In the genomic region with DNA sequence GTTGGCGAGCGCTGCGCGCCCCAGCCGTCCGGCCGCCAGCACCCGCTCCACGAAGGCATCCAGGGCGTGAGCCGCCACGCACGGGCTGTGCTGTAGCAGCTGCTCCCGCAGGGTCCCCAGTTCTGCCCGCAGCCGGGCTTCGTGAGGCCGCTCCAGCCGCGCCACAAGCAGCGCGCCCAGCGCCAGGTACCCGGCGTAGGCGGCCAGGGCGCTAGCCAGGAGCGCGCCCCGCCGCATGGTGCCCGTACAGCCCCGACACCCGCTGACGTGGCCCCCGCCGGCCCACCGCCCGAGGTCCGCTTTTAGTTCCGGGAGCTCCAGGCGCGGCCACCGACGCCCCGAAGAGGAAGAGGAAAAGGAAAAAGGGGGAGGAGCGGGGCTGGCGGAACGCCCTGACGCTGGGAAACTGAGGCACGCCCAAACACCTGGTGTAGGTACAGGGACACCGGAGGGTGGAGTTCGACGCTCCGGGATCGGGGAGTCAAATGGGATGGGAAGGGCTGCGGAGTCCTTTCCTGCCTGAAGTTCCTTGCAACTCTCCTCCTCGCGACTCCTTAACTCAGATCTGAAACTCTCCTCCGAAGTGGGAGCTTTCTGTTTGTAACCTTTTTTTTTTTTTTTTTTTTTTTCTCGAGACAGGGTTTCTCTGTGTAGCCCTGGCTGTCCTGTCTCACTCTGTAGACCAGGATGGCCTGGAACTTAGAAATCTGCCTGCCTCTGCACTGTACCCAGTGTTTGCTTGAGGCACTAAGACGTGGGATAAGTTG, we compare ENCODE assay signal across 8 mouse cellular contexts. TPM values are rescaled to one million over a fixed set of nuclear protein-coding genes. Genes with fewer than 3 reads are reported as not detected.
DNase-seq lines count a peak whose midpoint lies in the region; ATAC-seq and TF ChIP-seq lines count a peak whose summit lies in the region.

A gene (minus strand): TSS at position 269 of the 767 bp plus-strand sequence.

- peak within 1 kb of the TSS; percentile 96 for H3K4me2 ChIP-seq in heart, embryonic 11.5 days
- H3K4me2 ChIP-seq in kidney, postnatal 0 days (ENCODE audit: low read length): peak within 1 kb of the TSS; percentile 95

- peak within 1 kb of the TSS; percentile 52 for H3K27ac ChIP-seq in spleen, adult 2 months (ENCODE audit: insufficient read depth, low read length)
- H3K27ac ChIP-seq in embryonic facial prominence, embryonic 10.5 days (replicated peaks): peak within 1 kb of the TSS; percentile 79
- peak within 1 kb of the TSS; percentile 54; the same call in 1 of the 2 replicates for H3K27ac ChIP-seq in heart, embryonic 11.5 days (ENCODE audit: low read depth, low read length)
- peak within 1 kb of the TSS; percentile 19; the same call in 1 of the 2 replicates for H3K27ac ChIP-seq in kidney, postnatal 0 days

- no peak for TF ChIP-seq POLR2A in spleen, adult 2 months (IDR thresholded peaks at IDR 0.05; ENCODE audit: low read depth, low read length)

- no peaks in the 10 kb centered on the region for H3K36me3 ChIP-seq in spleen, adult 2 months (ENCODE audit: control insufficient read depth, insufficient read depth, low read length)
- no peaks in the 10 kb centered on the region for H3K36me3 ChIP-seq in embryonic facial prominence, embryonic 10.5 days (replicated peaks)
- no peaks in the 10 kb centered on the region for H3K36me3 ChIP-seq in heart, embryonic 11.5 days (ENCODE audit: control insufficient read depth, insufficient read depth, low read length)
- H3K36me3 ChIP-seq in kidney, postnatal 0 days (ENCODE audit: insufficient read depth, low read length): no peaks in the 10 kb centered on the region

- H3K9ac ChIP-seq in heart, embryonic 11.5 days (ENCODE audit: low read depth, low read length): peak within 1 kb of the TSS; percentile 81
- H3K9ac ChIP-seq in kidney, postnatal 0 days (ENCODE audit: low read depth, low read length): peak within 1 kb of the TSS; percentile 68

- peak within 1 kb of the TSS; percentile 53 for H3K4me3 ChIP-seq in spleen, adult 2 months (ENCODE audit: extremely low read depth, insufficient read depth, insufficient read length)
- H3K4me3 ChIP-seq in embryonic facial prominence, embryonic 10.5 days: peak within 1 kb of the TSS; percentile 70
- H3K4me3 ChIP-seq in heart, embryonic 11.5 days (ENCODE audit: low read depth, low read length): peak within 1 kb of the TSS; percentile 64
- H3K4me3 ChIP-seq in kidney, postnatal 0 days (replicated peaks; ENCODE audit: low read depth, low read length): peak within 1 kb of the TSS; percentile 53

- no peaks in the 10 kb centered on the region for H3K9me3 ChIP-seq in embryonic facial prominence, embryonic 10.5 days
- no peaks in the 10 kb centered on the region for H3K9me3 ChIP-seq in heart, embryonic 11.5 days (replicated peaks; ENCODE audit: control insufficient read depth, low read length)
- H3K9me3 ChIP-seq in kidney, postnatal 0 days (replicated peaks; ENCODE audit: low read length): no peaks in the 10 kb centered on the region

- H3K4me1 ChIP-seq in spleen, adult 2 months (ENCODE audit: control insufficient read depth, insufficient read depth, insufficient read length): no peaks in the 10 kb centered on the region; the same call in 1 of the 2 replicates
- peaks cover 17% of the 10 kb centered on the region for H3K4me1 ChIP-seq in embryonic facial prominence, embryonic 10.5 days
- peaks cover 5% of the 10 kb centered on the region; the same call in 1 of the 2 replicates for H3K4me1 ChIP-seq in heart, embryonic 11.5 days (ENCODE audit: control insufficient read depth, insufficient read depth, low read length)
- peaks cover 4% of the 10 kb centered on the region; the same call in 1 of the 2 replicates for H3K4me1 ChIP-seq in kidney, postnatal 0 days (replicated peaks; ENCODE audit: insufficient read depth, low read length)

- DNase-seq in spleen, adult 2 months (ENCODE audit: low read depth in 1 of 2, low spot score in 2 of 2): peak in 1 of 2 experiments; percentile 42
- DNase-seq in spleen, postnatal 14 days (ENCODE audit: low spot score in 2 of 2): no peak
- peak; percentile 49 for DNase-seq in embryonic facial prominence, embryonic 10.5 days (ENCODE audit: low spot score)
- no peak for DNase-seq in kidney, postnatal 0 days (ENCODE audit: low spot score)
- DNase-seq in lung, postnatal 14 days: peak; percentile 70
- DNase-seq in spleen, postnatal 4 days (ENCODE audit: low spot score in 2 of 2): peak; percentile 30 to 74
- no peak for DNase-seq in cerebellum, adult 11-12 months

- TF ChIP-seq CTCF in spleen, adult 2 months (IDR thresholded peaks at IDR 0.05; ENCODE audit: extremely low read depth, insufficient read depth, insufficient read length, insufficient replicate concordance): no peak
- no peak for TF ChIP-seq CTCF in kidney, postnatal 0 days (IDR thresholded peaks at IDR 0.05; ENCODE audit: low read depth)

- H3K27me3 ChIP-seq in spleen, adult 2 months (ENCODE audit: control insufficient read depth, insufficient read depth, low read length): no peaks in the 10 kb centered on the region; the same call in 1 of the 2 replicates
- H3K27me3 ChIP-seq in embryonic facial prominence, embryonic 10.5 days (replicated peaks; ENCODE audit: low read depth, poor library complexity, severe bottlenecking): peaks cover 56% of the 10 kb centered on the region
- H3K27me3 ChIP-seq in heart, embryonic 11.5 days (ENCODE audit: control insufficient read depth, insufficient read depth, low read length): peaks cover 23% of the 10 kb centered on the region
- H3K27me3 ChIP-seq in kidney, postnatal 0 days (ENCODE audit: insufficient read depth, low read length): 0 out of 2 replicates have a peak, but pooled peaks cover 3% of the 10 kb centered on the region

- 2% methylated on average over 62 of the region's 62 CpGs for WGBS in spleen, adult 2 months
- WGBS in embryonic facial prominence, embryonic 10.5 days: 1% methylated on average over 62 of the region's 62 CpGs
- WGBS in heart, embryonic 11.5 days (ENCODE audit: insufficient replicate concordance): 1% methylated on average over 62 of the region's 62 CpGs
- 2% methylated on average over 55 of the region's 62 CpGs for WGBS in kidney, postnatal 0 days

- ATAC-seq in heart, embryonic 11.5 days (replicated peaks; ENCODE audit: insufficient number of reproducible peaks, low FRiP score, low TSS enrichment): no peak; the same call in 1 of the 2 replicates
- ATAC-seq in kidney, postnatal 0 days (replicated peaks; ENCODE audit: low FRiP score, low read depth): peak; percentile 31; the same call in 1 of the 2 replicates

RNA-seq across cellular contexts. Expression of the gene that starts here (rescaled TPM):
- polyA plus RNA-seq in spleen, adult 2 months (2012; rRNA removed): 34.3 and 43.5 TPM in 2 replicates
- polyA plus RNA-seq in embryonic facial prominence, embryonic 10.5 days (2016; fragmentation: Nextera tagmentation; extraction: Ambion mirVana): 0.74 and 1.1 TPM in 2 replicates
- polyA plus RNA-seq in heart, embryonic 11.5 days (2014; fragmentation: Nextera tagmentation; extraction: Ambion mirVana): 0.89 and 1.6 TPM in 2 replicates
- polyA plus RNA-seq in kidney, postnatal 0 days (2015; fragmentation: Nextera tagmentation; extraction: Ambion mirVana): 0.87 and 0.88 TPM in 2 replicates

Comparison
In these comparisons a context has a peak if more than half of its experiments do, and no peak if none do; other contexts are left out.
1. RNA of the gene that starts here (polyA plus RNA-seq): 34.3 to 43.5 TPM in spleen, adult 2 months; 0.89 to 1.6 TPM in heart, embryonic 11.5 days, 0.87 to 0.88 TPM in kidney, postnatal 0 days and 0.74 to 1.1 TPM in embryonic facial prominence, embryonic 10.5 days; every median in the first group is over 10 times any median in the second.
2. DNase-seq: peak in embryonic facial prominence, embryonic 10.5 days (single experiment), lung, postnatal 14 days (single experiment) and spleen, postnatal 4 days (2 of 2); none in spleen, postnatal 14 days (0 of 2), kidney, postnatal 0 days (single experiment) and cerebellum, adult 11-12 months (single experiment).
3. Peak in ATAC-seq, H3K4me3 ChIP-seq, H3K27ac ChIP-seq, H3K9ac ChIP-seq and H3K4me2 ChIP-seq in kidney, postnatal 0 days; RNA of the gene not detected or under 1 TPM.
4. H3K27ac ChIP-seq: peak in every context shown above with its lines; median percentile 79 in embryonic facial prominence, embryonic 10.5 days; 54 in heart, embryonic 11.5 days; 52 in spleen, adult 2 months; 19 in kidney, postnatal 0 days.
5. Peak in every context shown above with its lines, with median percentiles within 50 percentile points of each other: H3K4me3 ChIP-seq.